Mouse (Mus musculus) liver, embryonic 14.5 days (tissue): ENCODE results near the gene Klk4.

ENCODE experiments used
- CTCF ChIP-seq: IDR thresholded peaks from 2 replicates; pipeline ENCODE4 v1.5.1; 2016; ENCODE audit warnings: antibody characterized with exemption, low read depth, control low read depth
- EP300 ChIP-seq: IDR thresholded peaks from 2 replicates; pipeline ENCODE4 v1.6.1; 2016; ENCODE audit warnings: antibody characterized with exemption, low read depth

GRCm38 (mm10) chr7:43918871-43919270, 37.9 kb downstream of the Klk4 start:
- TF ChIP-seq CTCF (no peak), EP300 (no peak)
